Comparison of ENCODE assay signal across 1 mouse cellular context in the genomic region with DNA sequence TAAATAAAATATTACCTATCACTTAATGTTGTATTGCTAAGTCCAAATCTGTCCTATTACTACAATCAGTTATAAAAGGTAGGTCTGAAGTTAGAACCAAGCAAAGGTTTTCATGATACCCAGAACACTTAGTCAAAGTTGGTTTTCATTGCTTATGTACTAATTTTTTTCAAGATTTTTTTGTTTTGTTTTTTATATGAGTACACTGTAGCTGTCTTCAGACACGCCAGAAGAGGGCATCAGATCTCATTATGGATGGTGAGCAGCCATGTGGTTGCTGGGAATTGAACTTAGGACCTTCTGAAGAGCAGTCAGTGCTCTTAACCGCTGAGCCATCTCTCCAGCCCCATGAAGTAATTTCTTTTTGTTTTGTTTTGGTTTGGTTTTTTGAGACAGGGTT.
A peak's percentile ranks its signal among the peaks of the same experiment; 100 is the strongest.
TF ChIP-seq lines count a peak whose summit lies in the region.

No protein-coding gene starts in this region.

TF ChIP-seq in CH12.LX, 34 proteins besides CTCF, POLR2A, EP300 and RAD21:
- TF ChIP-seq SMC3 (IDR thresholded peaks at IDR 0.05; ENCODE audit: low read depth, low read length) (peak; percentile 29), ZMIZ1 (IDR thresholded peaks at IDR 0.05; ENCODE audit: low read depth, low read length) (no peak), GABPA (IDR thresholded peaks at IDR 0.05; ENCODE audit: insufficient replicate concordance, low read depth, low read length) (no peak), PAX5 (IDR thresholded peaks at IDR 0.05; ENCODE audit: low read length) (no peak), ZC3H11A (IDR thresholded peaks at IDR 0.05; ENCODE audit: low read depth, low read length) (no peak), SIN3A (IDR thresholded peaks at IDR 0.05; ENCODE audit: low read length) (no peak), ZNF384 (IDR thresholded peaks at IDR 0.05; ENCODE audit: low read depth, low read length) (peak; percentile 58), MYC (IDR thresholded peaks at IDR 0.05; ENCODE audit: low read depth, low read length) (peak; percentile 71), NELFE (IDR thresholded peaks at IDR 0.05; ENCODE audit: low read depth, low read length) (no peak)
